Mouse (Mus musculus) ovary, postnatal 10 days (tissue): ENCODE measurements around the gene B3gnt3.
"Not testable (repeated sequence)": the region's sequence is repeated elsewhere in the genome, so short reads cannot be mapped to it uniquely, and the experiment has no call there.

Experiments
- DNase-seq: peaks from one replicate; pipeline ENCODE4 v3.0.0; 2022; ENCODE audit warnings: low spot score

The B3gnt3 gene

DNA sequence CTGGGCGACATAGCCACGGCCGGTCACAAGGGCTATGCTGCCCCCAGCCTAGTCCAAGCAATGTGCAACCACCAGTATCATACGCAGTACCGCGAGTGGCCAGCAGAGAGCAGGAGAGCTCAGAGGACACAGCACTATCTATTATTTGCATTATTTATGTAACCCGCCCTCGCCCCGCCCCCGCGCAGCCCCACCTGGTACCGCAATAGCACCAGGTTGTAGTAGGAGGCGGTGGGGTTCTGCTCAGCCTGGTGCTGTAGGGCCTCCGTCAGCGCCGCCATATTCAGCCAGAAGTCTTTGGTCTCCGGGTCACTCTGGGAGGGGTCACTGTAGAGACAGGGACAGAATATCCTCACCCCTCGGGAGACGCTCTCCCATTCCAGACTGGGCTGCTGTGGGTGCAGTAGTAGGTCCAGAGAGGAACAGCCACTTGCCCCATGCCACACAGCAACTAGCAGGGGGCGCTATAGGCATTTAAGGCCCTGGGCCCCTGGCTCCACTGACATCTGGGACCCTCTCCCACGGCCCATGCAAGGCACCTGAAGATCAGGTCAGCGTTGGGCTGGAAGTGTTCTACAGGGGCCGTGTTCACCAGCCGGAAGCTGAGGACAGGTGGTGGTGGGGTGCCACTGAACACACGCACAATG, 8.3 kb upstream of the B3gnt3 start:
- peak; percentile 60 for DNase-seq

DNA sequence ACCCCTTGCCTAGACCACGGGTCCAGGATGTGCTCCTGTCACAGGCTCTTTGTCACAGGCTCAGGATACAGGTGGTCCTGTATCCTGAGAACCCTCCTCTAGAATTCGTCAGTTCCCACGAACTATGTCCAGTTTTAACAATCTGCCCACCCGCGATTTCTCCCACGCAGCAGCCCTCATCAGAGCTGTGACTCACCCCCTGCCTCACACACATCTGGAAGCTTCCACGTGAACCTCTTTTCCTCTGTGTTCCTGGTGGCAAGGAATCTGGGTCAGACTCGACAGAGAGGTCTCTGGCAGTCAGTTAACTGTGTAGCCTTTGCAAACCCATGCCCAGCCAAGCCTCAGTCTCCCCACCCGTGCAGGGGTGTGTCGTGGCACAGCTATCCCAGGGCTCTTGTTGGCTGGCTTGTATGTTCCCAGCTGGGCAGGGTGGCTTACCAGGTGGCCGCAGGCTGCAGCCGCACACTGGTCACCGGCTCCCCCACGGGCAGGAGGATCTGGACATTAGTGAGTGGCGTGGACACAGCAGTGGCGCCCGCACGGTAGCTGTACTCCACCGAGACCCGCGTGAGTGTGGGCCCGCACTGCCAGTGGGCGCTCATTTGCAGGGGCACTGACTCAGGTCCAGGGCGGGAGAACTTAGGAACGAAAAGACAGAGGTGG, 7.7 kb upstream of the B3gnt3 start:
- no peak for DNase-seq

- DNase-seq = no peak
These were observed 6.3 kb upstream of the B3gnt3 start for GRCm38 (mm10) chr8:71707874-71708273.

GRCm38 (mm10) chr8:71703400-71703799, 1.8 kb upstream of the B3gnt3 start:
- DNase-seq = not testable (repeated sequence)

DNA sequence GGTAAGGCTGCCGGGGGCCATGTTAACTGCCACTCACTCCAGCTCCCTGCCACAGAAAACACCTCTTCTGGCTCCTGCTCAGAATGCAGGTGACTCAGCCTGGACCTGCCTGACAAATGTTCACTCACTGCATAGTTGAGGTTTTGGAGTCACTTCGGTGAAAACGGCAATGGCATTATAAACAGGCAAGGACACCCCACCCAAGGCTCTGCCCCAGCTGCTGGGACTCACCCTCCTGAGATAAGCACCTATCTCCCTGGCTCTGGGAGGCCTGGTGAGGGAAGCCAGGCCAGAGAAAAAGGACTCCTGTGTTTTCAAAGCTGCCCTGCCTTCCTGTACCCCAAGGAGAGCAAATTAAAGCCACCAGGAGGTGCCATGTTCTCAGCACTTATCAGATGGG, 1.3 kb upstream of the B3gnt3 start:
- no peak for DNase-seq

- DNase-seq = no peak
These were observed 471 bp upstream of the B3gnt3 start for GRCm38 (mm10) chr8:71702087-71702432.

- no peak for DNase-seq
These were observed 908 bp downstream of the B3gnt3 start for GRCm38 (mm10) chr8:71700493-71701269.

DNA sequence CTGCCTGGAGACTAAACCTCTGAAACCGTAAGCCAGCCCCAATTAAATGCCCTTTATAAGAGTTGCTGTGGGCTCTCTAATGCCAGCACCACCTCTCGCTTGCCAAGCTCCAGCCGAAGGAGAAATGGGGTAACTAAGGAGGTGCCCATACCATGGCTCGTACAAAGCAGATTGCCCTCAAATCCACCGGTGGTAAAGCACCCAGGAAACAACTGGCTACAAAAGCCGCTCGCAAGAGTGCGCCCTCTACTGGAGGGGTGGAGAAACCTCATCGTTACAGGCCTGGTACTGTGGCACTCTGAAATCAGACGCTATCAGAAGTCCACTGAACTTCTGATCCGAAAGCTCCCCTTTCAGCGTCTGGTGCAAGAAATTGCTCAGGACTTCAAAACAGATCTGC, 6.1 kb downstream of the B3gnt3 start:
- not testable (repeated sequence) for DNase-seq

DNA sequence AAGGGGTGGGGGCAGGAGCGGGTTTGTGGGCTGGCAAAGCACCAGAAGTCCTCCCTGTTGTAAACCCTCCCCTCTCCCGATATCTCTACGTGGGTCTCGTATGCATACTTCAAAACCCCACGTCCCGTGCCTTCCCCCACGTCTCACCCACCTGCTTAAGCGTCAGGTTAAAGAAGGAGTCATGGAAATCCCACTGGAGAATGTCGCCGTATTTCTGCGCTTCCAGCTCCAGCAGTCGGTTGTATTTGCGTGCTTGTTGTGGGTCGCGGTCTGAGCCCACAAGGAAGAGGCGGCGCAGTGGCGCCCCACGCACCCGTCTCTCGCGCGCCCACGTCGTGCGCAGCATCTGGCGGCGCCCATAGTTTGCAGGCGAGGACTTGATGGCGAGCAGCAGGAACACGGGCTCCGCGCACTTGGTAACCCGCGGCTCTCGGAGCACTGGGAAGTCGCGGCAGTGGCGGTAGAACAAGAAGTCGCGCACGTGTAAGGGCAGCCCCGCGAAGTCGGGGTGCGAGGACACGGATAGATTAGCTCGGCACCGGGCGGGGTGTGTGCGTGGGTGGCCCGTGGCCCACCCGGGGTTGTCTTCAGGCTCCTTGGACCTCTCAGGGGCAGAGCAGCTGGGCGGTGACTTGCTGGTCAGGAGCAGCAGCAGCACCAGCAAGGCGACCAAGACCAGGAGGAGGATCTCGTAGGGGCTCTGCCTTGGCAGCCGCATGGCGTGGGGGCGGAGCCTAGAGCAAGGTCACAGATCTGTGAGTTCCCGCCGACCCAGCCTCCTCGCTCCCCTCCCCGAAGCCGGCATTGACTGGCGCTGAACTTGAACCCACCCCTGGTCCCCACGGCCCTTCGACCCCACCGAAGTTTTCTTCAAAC, 8.2 kb downstream of the B3gnt3 start:
- no peak for DNase-seq

DNA sequence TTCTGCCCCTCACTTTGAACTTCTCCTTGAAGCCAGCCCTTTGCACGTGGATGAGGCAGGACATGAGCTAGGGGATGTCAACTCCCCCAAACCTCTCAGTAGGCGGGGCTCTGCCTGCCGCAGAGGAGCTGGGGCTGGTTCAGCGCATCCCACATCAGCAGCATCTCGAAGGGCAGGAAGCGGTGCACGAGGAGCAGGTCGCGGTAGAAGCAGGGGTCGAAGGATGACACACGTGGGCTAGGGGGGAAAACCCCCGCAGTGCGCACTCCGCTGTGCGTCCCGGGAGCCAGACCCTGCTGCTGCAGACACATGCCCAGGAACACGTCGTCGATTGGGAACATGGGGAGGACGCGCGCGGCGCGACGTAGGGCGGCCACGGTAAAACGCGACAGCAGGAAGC, 9.1 kb downstream of the B3gnt3 start:
- no peak for DNase-seq

- DNase-seq = no peak
These were observed 12.6 kb downstream of the B3gnt3 start, which contains the start of gene Insl3 for GRCm38 (mm10) chr8:71689028-71689427. Gene Insl3, plus strand, starts transcription at chr8:71689214.

DNA sequence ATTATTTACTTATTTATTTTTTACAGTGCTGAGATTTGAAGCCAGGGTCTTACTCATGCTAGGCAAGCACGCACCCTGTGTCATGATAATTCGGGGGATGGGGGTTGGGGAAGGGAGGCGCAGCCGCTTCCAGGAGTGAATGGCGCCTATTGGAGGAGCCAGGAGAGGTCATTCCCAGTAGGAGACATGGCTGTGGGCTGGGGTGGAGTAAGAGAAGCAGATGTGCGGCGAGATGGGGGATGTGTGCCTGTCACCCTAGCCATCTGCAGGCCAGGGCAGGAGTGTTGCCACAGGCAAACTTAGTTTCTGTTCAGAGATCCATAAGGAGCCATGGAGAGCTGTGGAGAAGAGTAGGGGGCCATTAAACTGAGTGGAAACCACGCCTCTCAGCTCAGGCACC, 14.0 kb downstream of the B3gnt3 start:
- DNase-seq = no peak

- DNase-seq = no peak
These were observed 15.3 kb downstream of the B3gnt3 start for GRCm38 (mm10) chr8:71686143-71686734.

- DNase-seq = no peak
These were observed 16.0 kb downstream of the B3gnt3 start for GRCm38 (mm10) chr8:71685573-71685972.

DNA sequence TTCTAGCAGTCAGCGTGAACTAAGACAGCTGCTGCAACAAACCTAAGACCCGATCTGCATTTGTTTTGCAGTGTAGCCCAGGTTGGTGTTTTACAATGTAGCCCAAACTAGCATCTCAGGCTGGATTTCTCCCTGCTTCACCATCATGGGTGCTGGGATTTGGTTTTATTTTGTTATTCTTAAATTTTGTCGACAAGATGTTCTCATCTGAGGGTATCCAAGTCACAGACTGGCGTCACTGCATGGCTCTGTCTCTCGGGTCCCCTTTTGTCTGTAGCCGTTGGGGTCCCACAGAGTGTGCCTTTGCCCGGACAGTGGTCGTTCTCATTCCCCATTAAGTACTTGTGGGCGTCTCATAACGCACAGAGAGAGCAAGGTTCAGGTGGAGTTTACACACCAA, 16.9 kb downstream of the B3gnt3 start:
- DNase-seq = no peak

- DNase-seq = no peak
These were observed 18.8 kb downstream of the B3gnt3 start for GRCm38 (mm10) chr8:71682832-71683231.

DNA sequence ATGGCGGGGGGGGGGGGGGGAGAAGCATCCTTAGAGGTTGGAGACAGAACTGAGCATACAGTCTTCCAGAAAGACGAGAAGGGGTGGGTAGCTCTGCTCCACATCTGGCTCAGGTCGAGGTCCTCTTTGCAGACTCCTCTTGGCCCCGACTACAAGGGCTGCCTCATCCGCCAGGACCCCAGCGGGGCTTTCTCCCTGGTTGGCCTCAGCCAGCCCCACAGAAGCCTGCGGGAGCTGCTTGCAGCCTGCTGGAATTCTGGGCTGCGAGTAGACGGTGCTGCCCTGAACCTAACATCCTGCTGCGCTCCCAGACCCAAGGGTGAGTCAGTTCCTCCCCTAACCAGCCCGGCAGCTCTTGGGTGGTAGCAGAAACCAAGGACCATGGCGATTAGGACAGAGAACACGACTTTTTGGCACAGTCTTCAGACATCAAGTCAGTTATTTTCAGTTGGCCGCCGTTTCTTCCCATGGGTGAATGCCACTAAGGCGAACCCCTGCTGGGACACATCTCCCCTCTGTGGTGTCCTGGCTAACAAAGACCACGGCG, 20.1 kb downstream of the B3gnt3 start:
- DNase-seq = no peak

DNA sequence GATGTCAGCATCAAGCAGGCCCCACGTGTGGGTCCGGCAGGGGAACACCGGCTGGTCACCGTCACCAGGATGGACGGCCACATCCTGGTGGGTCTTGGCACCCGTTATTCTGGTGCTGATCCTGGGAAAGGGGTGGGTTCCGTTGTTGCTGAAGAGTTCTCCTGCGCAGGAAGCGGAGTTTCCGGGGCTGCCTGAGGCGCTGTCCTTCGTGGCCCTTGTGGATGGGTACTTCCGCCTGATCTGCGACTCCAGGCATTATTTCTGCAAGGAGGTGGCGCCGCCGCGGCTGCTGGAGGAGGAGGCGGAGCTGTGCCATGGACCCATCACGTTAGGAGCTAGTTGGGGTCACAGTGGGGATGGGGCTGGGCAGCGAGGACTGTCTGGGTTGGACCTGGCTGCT, 21.1 kb downstream of the B3gnt3 start:
- DNase-seq = no peak

GRCm38 (mm10) chr8:71679550-71680168, 21.9 kb downstream of the B3gnt3 start:
- DNase-seq = no peak

DNA sequence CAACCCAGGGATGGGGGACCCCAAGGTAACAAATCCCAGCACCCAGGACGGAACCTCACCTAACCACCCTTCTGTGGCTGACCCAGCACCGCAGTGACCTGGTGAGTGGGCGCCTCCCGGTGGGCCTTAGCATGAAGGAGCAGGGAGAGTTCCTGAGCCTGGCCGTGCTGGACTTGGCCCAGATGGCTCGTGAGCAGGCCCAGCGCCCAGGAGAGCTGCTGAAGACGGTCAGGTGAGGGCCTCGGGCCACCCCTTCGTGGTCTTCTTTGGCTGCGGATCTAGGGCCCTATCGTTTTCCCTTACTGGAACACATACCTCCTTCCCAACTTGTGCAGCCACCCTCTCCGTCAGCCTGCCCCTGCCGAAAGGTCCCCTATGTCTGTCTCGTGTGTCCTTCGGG, 22.5 kb downstream of the B3gnt3 start:
- DNase-seq = no peak

GRCm38 (mm10) chr8:71678216-71678615, 23.4 kb downstream of the B3gnt3 start:
- DNase-seq = no peak
